Mouse (Mus musculus) urinary bladder, postnatal 36 days (tissue): ENCODE measurements around the gene Nell2.
A peak's percentile ranks its signal among the peaks of the same experiment; 100 is the strongest.
"Not testable (repeated sequence)": the region's sequence is repeated elsewhere in the genome, so short reads cannot be mapped to it uniquely, and the experiment has no call there.

Experiments used
- DNase-seq, 2 experiments: peaks; one replicate each; pipeline ENCODE4 v3.0.0; 2022; ENCODE audit warnings: low spot score in 2 of 2, mixed read lengths in 1 of 2

The Nell2 gene

DNA sequence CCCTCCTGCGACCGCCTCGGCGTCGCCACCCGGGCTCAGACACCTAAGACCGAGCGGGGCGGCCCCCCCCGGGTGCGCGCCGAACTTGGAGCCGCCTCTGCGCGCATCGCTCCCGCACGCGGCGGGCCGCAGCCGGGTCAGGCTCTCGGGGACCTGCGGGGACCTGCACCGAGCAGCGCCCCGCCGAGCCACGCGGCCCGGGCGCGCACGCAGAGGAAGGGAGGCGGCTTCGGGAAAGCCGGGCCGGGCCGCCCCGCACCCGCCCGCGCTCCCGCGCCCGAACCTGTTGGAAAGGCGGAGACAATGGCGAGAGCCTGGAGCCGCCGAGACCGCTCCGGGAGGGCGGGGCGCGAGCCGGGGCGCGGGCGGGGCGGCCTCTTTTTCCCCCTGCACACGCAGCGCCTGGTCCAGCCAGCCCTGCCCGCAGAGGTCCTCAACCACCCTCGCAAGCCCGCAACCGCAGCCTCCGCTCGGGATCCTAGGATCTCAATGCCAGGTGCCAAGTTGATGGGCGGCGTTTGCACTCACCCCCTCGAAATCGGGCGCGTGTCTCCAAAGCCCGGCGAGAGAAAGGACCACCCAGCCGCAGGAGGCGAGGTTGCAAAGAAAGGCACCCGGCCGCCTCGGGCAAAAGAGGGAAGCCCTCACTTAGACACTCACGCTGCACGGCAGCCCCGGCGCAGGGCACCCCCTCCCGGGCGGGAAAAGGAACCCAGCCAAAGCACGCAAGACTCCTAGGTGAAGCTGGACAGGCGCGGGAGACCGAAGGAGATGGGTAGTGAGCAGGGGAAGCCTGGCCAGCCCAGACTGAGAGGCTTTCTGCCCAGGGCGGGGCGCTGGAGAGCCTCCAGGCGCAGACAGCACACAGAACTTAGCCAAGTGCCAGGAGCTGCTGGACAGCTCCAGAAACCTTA is at the start of gene Nell2:
Gene Nell2, minus strand, starts transcription at position 612 of the 914 bp plus-strand sequence.
- peak in 1 of 2 experiments; percentile 2 for DNase-seq

DNA sequence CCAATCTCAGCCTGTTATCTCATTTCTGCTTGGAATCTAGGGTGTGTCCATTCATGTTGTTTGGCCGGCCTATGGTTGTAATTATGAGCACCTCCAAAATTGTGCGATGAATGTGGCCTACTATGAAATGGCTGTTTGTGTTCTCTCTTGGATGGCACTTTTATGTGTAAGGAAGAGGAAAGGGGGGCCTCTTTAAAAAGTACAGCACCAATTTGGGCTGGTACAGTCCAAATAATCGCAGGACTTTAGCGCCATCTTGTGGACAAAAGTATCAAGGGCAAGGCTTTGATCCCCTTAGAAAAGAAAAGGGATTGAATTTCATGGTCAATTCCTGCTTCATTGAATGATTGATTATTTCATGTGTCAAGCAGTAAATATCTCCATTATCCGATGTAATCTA is 46.3 kb upstream of the Nell2 start:
- peak; percentile 17 to 18 for DNase-seq

DNA sequence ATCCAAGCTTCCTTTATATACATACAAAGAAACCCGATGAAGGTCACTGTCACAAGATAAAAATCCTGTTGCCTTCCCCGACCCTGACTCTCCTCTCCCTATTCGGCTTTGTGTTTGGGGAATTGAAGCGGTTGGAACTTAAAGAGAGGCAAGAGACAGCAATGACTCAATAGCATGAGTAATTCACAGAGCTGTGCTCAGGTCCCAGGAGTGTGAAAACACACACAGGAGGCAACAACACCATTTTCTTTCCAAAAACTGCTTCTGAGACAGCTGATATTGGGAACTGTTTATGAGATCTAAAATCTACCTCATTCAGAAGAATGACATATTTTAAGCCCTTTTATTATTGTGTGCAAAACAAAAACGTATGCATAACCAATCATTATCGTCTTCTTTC is 41.2 kb upstream of the Nell2 start:
- DNase-seq = no peak

DNA sequence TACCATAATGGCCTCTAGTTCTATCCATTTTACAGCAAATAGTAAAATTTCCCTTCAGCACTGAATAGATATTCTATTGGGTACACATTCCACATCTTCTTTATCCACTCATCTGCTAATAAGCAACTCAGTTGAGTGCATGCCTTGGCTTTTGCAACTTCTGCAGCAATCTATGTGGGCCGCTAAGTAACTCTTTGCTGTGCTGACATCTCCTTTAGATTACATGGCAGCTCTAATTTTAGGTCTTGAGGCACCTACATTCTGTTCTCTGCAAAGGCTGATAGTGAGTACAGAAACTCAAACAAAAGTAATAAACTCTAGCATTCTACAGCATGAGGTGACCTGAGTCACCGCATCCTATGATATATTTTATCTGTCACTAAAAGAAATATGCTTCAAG is 36.8 kb upstream of the Nell2 start:
- DNase-seq = no peak

DNA sequence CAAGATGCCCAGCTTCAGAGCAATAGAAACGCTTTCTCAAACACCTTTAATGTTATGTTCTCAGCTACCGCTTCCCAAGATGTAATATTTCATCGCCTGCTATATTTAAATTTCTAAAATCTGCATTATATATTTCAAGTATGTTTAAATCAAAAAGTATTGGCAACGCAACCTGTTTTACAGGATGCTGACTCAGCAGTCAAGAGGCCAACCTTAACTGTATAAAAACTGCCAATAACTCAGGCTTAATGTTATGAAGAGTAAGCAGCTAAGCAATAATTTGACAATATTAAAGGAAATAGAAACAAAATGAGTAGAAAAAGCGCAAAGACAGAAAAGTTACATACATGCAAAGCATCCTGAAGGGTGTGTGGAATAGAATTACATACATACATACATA is 32.9 kb upstream of the Nell2 start:
- no peak for DNase-seq

DNA sequence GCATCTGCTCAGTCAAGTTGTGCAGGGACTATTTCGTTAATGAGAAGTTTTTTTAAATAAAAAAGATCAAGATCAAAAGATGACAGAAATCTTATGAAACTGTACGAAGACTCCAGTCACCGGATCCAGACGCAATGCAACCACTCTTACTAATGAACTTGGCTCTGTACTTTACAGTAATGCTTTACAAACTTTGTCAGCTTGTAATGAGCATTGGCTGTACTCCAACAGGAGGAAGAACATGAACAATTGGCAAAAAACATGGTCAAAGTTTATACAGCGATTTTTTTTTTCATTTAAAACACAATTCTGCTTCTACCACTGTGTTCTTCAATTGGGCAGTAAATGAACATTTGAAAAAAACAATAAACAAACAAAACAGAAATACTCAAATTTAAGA is 21.7 kb upstream of the Nell2 start:
- no peak for DNase-seq

DNA sequence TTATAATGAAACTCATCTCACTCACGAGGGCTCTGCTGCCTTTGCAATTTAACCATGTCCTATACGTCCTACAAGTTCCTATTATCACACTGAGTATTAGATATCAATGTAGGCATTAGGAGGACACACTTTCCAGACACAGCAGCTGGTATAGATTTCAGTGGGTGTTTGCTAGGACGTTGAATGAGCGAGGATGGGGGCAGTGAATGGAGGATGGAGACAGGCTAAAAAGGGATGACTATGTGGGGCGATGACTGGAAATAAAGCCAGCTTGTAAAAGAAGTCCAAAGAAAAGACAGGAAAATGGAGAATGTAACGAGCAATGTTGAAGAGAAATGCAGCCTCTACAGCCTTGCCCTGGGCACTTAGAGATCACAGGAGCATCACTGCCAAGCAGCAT is 14.3 kb upstream of the Nell2 start:
- DNase-seq = no peak

DNA sequence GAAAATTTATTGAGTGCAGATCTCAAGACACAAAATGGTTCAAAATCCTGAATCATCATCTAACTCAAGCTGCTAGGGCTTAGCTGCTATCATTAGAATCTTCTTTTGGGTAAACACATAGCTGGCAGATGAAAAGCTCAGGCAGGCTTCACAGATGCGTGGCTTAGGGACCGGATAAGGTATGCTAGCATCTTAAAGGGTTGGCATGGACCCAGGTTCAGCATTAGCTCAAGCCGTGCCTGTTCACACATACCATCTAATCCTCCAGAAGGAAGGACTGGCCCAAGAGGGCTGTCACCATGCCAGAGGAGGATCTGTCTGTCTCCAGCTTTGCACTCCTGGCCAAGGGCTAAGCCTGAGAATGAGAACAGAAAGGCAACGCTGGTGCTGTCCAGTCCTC is 8.4 kb upstream of the Nell2 start:
- peak; percentile 7 to 14 for DNase-seq

DNA sequence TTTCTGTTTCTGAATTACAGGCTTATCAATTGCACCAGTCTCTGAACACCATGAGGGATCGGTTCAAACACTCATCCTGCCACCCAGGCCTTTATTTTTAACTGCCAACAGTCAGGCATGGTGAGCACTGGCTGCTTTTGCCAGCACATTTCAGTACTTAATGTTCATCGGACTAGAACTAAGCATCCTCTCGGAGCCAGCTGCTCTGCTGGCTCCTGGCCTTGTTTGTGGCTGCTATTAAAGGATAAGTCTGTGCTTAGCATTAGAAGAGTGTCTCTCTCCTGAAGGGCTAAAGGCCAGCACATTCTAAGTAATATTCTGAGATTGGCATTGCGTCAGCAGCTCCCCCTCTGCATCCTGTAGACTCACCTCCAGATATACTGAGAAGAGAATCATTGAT is 7.9 kb upstream of the Nell2 start:
- DNase-seq = no peak

DNA sequence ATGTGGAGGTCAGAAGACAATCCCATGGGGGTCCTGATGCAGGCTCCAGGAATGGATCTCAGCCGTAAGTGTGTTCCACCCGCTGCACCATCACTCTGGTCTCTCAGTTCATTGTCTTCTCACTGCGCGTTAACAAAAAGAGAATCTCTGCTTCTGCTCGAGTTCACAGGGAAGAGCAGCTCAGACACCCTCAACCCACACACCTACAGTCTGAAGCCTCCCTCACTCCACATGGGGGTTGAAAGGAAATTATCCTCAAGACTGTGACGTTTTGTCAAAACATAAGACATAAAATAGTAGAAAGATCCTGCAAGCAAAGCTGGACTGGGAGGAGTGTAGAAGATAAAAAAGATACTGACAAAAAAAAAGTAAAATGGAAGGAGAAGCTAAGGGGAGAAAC is 6.3 kb upstream of the Nell2 start:
- DNase-seq = no peak

DNA sequence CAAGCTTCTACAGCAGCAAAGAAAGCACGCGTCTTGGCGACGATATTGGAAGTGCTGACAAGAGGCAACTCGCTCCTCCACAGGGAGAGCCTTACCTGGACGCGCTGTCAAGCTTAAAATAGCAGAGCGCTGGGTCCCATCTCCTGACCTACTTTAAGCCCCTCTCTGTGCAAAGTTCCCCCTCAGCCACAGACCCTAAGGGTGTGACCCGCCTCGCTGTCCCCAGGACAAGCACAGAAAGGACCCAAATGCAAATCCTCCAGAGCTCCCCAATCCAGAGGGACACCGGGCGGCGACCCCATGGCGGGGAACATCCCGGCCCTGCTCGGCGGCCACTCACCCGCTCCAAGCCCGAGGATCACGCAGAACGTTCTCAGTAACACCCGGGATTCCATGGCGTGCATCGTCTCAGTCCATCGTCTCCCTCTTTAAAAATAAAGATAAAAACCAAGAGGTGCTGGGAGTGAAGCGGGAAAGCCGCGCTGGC is 855 bp downstream of the Nell2 start:
- DNase-seq = no peak

DNA sequence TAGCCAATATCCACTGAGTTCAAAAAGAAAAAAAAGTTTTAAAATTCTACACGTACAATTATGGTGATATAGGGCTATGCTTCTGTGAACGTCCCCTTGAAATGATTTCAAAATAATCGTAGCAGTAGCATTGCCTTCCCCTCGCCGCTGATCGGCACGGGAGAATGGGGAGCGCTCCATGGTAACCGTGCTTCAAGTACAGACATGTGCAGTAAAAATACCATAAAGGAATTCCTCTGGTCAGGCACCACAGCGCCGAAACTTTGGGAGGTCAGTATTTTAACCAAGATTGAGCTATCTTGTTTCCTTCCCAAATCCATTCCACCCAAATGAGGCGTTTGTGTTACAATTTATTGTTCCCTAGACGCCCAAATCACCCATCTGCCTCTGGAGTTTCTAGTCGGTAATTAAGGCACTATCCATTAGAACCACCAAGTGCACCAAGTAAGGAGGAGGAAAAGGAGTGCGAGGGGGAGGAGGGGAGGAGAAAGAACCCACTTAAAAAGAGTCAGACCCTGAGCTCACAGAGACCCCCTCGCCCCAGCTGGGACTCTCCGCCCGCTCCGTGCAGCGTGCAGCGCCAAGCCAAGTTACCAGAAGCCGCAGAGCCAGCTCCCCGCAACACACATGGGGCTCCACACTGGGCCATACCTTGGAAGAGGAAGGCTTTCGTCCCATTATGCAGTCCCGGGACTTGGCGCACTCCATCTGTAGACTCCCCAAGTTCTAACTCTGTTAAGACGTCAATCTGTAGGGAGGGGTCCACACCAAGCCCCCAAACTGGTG is 1.5 kb downstream of the Nell2 start:
- no peak for DNase-seq

DNA sequence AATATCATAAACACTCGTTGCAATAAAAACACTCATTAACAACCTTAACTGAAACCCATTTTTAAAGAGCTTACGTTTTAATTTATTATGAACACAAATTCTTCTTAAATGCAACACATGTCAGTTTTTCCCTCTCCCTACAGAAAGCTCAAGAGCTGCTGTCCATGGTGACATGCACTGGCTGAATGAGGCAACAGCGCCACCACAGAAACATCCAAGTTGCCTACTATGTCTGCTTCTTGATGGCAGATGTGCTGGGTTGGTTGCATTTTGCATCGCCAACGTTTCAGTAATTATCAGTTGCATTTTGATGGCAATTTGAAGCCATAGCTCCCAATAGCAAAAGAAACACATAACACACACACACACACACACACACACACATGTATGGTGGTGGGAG is 2.4 kb downstream of the Nell2 start:
- no peak for DNase-seq

DNA sequence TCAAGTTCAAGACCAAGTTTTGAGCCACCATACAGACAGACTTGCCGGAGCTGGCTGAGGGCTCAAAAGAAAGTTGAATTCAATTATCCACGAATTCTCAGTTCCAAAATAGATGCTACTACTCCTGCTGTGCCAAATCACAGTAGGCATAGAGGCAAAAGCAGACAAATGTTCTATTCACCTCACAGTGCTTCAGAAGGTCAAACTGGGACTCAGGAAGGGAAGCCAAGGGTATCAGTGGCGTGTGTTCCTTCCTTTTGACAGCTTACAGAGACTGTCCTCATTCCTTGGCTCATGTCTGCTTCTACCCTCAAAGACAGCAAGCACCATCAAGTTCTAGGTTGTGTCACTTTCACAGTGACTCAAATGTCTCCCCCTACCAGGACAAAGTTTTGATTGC is 10.2 kb downstream of the Nell2 start:
- no peak for DNase-seq

DNA sequence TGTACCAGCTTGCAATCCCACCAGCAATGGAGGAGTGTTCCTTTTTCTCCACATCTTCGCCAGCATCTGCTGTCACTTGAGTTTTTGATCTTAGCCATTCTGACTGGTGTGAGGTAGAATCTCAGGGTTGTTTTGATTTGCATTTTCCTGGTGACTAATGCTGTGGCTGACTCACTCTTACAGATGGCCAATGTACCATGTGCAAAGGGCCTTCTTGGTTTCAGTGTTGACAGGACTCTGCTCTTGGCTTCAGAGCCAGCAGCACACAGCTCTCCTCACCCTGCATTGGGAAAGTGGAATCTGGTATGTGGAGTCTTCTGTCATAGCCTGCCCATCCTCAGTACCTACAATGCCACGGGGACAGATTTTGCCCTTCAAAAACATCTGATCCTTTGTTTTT is 15.1 kb downstream of the Nell2 start:
- not testable (repeated sequence) for DNase-seq

DNA sequence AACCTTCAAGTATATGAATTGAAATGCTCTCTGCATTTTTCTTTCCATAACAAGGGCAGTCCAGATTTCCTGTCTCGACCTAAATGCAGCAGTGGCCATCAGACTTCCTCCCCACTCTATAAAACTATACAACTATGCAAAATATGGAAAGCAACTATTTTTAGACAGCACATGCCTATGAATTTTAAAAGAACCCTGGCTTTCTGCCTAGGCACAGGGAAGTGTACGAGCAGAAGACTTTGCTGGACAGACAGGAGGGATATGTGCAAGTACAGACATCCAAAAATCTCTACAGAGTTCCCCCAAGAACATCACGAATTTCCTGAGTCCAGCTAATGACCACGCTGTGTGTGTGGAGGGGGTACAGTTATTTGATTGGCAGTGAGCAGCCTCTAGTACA is 32.7 kb downstream of the Nell2 start:
- no peak for DNase-seq

DNA sequence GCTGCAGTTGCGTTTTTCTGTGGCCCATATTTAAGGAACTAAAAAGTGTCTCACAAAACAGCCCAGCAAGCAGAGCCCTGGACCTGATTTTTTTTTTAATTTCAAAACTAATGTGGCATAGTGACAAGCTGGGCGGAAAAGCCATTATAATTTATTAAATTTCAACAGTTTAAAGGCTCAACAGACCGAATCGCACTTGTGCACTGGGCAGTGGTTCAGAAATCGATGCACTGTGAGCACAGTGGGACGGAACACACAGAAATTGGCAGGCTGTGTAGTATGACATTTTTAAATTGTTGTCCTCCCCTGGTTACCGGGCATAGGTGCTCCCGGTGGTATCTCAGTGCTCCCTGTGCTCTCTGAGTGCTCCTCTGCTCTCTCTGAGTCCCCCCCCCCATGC is 33.2 kb downstream of the Nell2 start:
- no peak for DNase-seq

DNA sequence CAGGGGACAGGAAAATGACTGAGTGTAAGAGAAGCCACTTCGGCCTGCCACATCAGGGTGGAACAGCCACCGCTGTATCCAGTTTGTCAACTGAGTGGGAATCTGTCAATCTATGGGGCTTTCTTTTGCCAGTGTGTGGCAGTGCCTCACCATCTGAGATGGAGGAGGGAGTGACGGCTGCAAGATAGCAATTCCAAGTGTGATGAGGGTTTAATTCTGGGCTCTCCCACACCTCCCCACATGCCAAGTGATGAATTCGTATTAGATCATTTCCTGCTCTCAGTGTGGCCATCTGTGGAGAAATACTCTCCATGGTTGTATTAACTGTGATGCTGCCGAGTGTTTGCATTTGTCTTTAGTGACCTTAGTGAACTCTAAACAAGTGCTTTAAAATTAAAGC is 36.2 kb downstream of the Nell2 start:
- no peak for DNase-seq

DNA sequence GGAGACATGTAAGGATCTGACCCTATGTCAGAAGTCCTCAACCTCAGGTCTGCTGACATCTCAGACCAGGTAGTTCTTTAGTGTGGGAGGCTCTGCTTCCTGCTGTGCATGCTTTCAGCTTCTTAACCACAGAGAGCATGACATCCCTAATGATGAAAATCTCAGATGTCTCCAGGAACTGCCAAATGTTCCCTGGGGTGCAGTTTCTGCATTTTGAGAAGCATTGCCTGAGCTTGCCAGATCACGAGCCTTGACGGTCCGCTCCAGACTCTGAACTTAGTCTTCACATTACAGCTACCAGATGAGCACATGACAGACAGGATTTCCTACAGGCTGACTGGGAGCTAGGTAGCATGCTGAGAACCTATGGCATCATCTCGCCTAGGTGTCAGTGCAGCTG is 39.2 kb downstream of the Nell2 start:
- DNase-seq = no peak

DNA sequence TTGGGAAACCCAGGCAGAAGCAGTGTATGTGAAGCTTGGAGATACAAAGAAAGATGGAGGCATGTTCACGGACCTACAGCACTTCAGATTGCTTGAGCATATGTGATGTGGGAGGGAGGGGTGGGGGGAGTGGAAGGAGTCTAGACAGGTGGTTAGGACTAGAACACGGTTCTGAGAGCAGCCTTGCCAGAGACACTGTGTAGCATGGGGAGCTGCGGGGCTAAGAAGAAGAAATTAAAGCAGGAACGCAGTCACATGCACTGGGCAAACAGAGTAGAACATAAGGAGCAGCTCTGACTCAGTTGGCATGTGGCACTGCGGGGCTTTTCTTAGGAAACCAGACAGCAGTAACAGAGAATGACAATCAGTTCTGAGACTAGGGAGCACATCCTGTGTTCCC is 40.4 kb downstream of the Nell2 start:
- DNase-seq = no peak

DNA sequence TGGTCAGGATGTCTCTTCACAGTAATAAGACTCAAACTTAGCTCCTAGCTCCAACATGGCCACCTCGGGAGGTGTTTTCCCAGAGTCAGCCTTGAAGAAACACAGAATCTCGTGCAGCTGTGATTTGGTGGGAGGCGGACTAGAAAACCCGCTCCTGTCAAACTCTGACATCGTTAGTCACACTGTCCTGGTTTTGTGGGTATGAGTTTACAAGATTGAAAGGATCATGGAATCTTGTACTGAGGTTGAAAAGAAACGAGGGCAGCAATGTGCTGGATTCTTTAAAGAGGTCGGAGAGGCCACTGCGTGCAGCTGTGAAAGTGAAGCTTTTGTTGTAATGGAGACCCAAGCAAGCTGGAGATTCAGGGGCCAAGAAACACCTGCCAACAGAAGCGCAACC is 46.4 kb downstream of the Nell2 start:
- DNase-seq = no peak

DNA sequence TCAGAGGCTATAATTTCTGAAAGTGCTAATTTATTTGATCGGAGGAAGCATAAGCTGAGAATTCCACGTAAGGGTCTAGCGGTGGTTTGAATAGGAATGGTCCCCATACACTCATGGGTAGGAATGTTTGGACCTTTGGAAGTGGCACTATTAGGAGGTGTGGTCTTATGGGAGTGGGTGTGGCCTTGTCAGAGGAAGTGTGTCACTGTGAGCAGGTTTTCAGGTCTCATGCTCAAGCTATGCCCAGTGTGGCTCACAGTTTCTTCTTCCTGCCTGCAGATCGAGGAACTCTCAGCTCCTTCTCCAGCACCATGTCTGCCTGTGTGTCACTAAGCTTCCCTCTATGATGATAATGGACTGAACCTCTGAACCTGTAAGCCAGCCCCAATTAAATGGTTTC is 46.8 kb downstream of the Nell2 start:
- no peak for DNase-seq

DNA sequence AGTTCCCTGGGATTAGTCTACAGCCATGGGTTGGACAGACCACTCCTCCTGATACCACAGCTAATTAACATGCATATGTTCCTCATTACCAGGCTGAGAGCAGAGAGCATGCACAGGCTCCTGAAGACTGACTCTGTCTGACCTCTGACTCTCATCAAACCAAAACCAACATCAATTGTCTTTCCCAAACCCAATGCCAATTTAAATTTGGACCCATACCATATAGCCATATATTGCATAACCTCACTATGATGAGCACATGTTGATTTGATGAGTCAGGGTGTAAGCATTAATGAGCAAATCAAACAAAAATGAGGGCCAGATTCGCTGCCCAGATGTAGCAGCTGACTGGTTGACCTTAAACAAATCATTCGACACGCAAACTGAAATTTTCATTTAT is 51.9 kb downstream of the Nell2 start:
- no peak for DNase-seq
